Mouse (Mus musculus) layer of hippocampus, postnatal 25 days (tissue): Measurements from ENCODE around the gene Pld4. TPM values are rescaled to one million over a fixed set of nuclear protein-coding genes. Genes with fewer than 3 reads are reported as not detected.

Source experiments
- DNase-seq, 2 experiments: peaks; one replicate each; pipeline ENCODE4 v3.0.0; 2022; ENCODE audit warnings: mixed read lengths in 2 of 2, low spot score in 1 of 2; ENCODE audit errors: extremely low spot score in 1 of 2
- total RNA-seq, 2 experiments: library from RNA; stranded (reverse); gene quantifications; 2 replicates each; pipeline ENCODE4 v1.2.3; 2021

Pld4 gene
- 10 to 100 TPM; 11.1 to 11.9 TPM for total RNA-seq

DNA sequence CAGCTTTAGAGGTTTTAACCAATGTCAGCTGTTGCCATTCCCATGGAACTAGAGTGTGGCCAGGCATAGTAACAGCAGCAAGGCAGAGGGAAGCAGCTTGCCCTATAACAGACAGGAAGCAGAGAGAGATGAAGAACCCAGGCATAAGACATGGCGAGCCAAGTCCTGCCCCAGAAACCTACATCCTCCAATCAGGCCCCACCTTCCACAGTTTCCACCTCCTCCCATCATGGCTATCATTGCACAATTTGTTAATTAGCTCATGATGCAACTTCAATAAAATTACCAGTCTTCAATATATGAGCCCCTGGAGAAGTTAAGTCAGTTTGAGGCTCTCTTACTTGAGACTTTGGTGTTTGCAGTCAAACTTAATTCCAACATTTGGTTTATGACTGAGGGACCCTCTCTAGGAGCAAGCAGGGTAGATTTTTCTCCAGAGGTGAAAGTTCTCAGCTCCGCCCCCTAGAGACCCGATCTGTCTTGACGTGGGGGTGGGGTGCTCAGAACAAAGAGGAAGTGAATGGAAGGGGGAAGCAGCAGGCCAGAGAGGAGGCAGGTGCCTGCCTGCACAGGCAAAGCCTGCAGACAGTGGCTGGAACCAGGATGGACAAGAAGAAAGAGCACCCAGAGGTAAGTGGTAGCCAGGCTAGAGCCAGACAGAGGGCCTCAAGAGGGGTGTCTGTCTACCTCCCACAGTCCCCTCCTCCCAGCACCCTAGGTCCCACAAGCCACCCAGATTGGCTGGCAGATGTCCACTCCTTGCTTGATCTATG is at the start of gene Pld4:
Gene Pld4 (plus strand): TSS at position 502 of the 773 bp plus-strand sequence.
- no peak for DNase-seq

DNA sequence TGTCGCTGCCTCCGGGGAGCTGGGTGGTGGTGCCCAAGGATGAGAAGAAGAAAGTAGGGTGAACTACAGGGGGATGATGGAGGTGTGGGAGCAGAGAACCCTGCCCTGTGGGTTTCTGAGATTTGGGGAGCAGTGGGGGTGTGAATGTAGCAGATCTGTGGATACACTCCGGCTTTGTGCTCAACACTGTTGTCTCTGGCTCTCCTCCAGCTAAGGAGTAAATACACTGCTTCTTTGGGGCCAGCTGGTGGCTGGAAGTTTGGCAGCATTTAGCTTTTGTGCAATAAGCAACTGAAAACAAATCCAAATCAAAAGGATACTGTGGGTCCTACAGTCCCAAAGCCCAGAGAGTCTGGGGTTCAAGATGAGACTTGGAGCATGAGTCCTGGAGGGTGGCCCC is 46.5 kb upstream of the Pld4 start:
- DNase-seq = no peak

DNA sequence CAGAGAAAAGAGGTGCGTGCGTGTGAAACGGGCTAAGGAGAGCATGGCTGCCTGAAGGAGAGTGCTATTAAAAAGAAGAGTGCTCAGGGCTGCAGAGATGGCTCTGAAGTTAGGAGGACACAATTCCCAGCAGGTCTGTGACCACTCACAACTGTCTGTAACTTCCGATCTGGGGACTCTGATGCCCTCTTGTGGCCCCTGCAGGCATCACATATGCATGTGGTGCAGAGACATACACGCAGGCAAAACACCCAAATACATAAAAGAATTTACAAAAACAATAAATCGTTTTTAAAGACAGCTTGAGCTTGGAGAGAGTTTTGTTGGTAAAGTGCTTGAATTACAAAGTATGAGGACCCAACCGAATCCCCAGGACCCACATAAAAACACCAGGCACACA is 43.3 kb upstream of the Pld4 start:
- DNase-seq = peak in 1 of 2 experiments; percentile 53

DNA sequence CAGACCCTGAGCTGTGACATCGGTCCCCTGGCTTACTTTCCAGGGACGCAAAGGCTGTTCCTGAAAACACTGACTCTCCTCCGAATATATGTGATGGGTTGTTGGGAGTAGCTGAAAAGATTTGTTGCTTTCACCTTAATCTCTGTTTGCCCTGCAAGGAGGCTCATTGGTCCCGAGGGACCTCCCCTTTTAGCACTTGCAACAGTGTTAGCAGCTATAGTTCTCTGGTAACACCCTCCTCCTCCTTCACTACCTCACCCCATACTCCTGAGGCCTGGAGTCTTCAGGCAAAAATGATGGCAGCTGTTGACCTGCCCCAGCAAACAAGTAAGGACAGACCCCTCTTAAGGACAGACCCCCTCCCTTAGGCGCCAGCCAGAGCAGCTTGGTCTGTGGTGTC is 41.5 kb upstream of the Pld4 start:
- no peak for DNase-seq

DNA sequence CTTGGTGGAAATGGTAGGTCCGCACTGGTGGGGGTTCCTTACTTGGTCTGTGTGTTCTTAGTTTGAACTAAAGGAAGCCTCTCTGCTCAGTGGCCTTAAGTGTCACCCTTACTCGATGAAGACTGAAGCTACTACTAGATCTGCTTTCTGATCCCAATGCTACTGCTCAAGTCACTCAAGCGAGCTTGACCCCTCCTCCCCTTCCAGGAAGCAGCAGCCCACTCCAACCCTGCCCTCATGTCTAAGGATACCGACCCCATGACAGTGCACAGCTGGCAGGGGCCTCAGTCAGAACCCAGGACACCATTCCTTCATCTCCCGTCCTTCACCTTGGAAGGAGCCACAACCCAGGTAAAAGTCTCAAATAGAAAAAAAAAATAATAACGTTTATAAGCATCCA is 40.2 kb upstream of the Pld4 start, which contains the start of gene Cep170b:
Gene Cep170b (plus strand): TSS at position 240 of the 400 bp plus-strand sequence.
- no peak for DNase-seq

DNA sequence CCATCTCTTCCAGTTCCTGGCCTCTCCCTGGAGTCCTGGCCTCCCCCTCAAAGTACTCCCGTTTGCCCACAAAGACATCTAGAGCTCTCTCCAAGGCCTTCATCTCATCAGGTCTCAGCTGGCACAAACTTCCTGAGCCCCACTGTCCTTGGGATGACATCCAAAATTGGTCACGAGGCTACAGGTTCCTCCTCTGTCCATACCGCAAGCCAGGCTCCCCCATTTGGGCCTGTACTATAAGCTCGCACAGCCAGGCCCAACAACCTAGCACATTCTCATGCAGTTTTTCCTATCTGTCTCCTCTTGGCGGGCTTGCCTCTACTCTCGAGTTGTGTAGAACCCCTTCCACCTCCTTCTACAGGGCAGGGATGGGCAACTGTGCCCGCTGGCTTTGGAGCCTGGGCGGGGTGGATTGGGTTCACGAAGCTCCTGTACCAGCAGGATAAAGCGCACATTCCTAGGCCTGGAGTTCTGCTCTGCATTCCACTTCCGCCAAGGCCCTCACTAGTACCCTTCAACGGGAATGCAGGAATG is 39.5 kb upstream of the Pld4 start:
- no peak for DNase-seq

DNA sequence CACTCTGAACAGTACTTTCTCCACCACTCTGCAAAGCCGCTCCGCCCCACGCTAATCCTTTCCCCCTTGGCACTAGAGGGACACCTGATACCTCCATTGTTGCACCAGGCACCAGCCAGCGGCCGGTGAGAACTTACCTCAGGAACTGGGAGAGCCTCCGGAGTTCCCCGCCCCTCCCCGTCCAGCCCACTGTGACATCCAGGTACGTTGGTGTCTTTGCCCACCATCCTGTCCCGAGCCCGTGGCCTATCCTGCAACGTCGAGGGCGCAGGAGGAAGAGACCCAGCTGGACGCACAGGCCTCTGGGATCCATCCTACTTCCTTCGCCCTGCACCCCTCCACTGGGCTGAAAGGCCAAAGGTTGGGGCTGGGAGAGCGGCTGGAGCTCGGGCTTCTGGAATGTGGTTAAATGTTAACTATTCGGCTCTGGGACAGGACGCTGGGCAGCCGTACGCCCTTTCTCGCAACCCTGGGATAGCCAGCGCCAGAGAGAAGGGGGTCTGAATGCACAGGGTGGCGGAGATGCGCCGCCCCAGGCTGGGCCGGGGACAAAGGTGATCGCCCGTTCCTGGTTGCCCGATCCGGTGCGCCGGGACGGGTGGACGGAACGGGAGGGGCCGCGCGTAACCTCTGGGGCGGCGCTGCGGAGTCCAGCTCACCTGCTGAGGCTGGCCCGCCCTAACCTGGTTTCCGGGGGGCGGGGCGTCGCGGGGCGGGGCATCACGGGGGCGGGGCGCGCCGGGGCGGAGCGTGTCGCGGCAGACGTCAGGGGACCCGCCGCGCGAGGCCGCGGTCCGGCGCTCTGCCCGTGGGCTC is 38.8 kb upstream of the Pld4 start:
- DNase-seq = no peak

DNA sequence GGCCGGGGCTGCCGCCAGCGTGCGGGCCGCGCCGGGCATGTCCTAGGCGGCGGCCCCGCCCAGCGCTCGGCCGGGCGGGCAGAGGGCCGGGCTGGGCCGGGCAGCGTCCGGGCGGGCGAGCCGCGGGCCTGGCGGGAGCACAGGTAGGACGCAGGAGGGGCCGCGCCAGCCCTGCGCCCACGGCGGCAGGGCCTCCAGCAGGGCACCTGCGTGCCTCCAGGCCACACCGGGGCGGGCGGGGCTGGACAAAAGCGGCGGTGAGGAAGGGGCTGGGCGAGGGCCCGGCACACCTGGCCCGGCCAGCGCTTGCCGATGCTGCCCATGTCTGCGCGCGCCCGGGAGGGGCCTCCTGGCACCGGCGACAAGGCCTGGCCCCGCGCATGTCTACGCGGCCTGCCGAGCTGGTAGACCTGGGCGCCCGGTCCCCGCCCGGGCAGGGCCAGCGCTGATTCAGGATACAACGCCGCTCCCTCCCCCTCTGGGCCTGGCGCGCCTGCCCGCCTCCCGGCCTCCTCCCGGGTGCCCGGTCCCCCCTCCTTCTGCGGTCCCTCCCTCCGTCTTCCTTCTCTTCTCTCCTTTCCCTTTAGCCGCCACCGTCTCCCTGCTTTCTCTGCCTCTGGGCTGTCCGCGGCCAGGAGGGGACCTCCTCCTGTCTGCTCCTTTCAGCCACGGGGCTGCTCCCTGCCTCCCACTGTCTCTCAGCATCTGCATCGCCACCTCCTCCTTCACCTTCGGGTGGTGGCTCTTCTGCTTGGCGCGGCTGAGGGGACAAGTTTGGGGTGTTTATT is 38.0 kb upstream of the Pld4 start:
- DNase-seq = no peak

DNA sequence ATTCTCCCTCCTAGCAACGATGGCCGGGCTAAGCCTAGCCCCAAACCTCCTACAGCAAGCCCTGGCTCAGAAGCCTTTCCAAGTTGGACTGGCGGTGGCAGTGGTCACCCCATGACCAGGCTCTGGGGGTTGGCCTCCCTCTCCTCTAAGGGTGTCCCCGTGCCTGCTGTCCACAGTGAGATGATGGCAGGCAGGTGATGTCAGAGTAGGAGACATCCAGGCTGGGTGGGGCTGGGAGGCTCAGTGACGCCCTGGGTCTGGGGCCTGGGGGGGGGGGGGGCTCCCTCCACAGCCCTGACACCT is 37.5 kb upstream of the Pld4 start:
- DNase-seq = no peak

DNA sequence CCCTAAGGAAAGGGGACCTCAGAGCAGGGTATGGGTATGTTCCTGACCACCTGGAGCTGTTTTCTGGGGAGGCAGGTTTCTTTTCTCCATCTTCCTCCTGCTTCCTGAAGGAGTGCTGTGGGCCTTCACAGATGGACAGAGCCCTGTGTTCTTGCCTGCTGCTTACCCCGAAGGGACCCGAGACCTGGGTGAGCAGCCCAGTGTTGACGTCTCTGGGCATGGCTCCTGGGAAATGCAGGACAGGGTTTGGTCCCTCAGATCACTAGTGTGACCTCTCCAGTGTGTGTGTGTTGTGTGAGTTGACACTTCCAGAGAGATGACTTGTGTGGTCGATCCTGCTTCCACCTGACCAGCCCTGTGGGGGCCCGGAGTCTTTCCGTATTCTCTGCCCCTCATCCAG is 37.0 kb upstream of the Pld4 start:
- DNase-seq = no peak

DNA sequence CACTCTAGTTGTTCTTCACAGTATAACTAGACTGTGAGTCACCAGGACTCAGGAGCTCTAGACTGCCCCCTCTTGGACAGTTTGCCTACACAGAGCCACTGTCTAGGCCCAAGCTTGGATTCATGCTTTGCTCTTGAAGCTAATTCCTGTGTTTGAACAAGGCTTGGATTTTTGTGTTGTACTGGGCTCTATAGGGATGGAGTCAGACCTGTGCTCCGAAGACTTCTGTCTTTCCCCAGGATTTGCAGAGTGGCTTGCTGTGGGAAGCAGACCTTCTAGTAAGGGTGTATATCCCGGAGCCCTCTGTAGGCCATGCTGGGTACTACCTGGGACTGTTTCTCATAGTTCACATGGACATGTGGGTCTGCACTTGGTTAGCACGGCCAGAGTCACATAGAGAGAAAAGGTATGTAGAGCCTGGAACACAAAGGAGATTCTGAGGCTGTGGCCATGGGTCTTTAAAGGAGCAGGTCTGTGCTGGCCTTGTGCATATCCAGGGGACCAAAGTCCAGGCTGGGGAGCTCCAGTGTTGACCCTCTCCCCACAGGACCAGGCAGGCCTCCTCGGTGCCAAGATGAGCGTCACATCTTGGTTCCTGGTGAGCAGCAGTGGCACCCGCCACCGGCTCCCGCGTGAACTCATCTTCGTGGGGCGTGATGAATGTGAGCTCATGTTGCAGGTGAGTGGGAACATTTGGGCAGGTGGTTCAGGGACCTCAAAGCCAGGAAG is 36.2 kb upstream of the Pld4 start:
- DNase-seq = peak in 1 of 2 experiments; percentile 75

DNA sequence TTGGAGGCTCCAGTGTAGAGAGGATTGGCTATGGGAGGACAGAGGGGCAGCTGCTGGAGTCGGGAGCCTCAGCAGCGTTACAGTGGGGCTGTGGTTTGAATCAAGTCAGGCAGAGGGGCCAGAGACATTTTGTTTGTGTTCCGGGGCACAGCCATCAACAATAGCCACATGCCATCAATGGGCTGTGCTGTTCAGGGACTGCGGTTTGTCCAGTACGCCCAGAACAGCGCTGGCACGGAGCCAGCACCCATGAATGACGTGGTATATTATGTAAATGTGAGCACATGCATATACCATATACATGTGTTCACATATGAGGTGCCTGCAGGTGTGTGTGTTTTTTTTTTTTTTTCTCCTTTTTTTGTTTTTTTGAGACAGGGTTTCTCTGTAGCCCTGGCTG is 32.7 kb upstream of the Pld4 start:
- no peak for DNase-seq

DNA sequence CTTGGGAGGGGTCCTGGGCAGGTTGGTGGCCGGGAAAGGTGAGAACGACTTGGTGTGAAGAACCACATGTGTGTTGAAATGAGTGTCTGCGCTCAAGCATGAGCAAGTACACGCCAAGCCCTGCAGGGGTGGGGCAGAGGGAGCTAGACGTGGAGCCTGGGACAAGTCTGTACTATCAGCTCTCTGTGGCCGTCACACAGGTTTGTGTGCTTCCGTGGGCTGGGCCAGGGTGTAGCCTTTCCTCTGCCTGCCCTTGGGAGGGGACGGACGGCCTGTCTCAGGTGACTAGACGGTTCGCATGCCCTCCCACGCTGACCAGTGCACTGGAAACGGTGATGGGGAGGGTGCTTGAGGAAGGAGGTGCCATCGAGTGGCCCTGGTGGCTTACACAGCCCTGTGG is 29.6 kb upstream of the Pld4 start:
- no peak for DNase-seq

DNA sequence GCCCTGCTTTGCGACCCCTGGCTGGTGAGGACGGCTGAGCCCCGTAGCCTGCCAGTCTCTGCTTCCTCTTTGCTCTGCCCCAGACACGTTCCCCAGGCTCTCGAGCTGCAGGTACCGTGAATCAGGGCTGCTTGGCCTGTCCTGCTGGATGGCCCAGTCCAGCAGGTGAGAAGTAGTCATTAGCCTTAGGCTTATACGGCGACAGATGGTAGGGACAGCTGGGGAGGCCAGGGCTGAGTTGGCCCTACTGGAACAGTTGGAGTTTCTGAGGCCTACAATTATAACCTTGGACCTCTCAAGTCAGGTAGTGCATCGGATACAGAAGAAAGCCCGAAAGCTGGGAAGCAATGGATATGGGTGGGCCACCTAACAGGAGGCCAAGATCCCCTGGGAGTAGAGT is 27.9 kb upstream of the Pld4 start:
- no peak for DNase-seq

DNA sequence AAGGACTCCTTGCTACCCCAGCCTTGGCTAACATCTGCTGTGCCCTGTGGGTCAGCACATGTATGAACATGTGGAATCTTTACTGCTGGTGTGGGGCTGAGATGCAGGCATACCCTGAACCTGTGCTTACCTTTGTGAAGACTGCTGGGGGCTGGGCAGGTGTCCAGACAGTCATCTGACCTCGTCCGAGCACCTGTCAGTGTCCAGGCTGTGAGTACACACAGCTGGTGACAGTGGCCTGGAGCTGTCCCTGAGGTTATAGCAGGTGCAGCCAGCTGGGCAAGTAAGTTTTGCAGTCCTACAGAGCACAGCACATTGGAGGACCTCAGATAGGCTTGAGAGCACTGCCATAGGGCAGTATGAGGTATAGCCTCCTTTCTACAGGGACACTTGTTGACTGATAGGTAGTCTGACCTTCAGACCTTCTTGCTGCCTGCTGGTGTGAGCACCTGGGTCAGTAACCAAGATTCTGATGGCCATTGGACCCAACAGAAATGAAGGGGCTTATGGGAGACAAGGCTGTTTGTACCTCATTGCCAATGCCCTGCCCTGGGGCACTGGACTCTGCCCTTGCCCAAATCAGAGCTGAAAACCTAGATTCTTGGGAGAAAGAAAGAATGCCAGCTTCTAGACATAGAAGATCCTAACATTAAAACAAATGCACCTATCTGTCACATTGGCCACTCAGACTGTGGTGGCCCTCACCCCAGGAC is 26.2 kb upstream of the Pld4 start:
- DNase-seq = no peak

DNA sequence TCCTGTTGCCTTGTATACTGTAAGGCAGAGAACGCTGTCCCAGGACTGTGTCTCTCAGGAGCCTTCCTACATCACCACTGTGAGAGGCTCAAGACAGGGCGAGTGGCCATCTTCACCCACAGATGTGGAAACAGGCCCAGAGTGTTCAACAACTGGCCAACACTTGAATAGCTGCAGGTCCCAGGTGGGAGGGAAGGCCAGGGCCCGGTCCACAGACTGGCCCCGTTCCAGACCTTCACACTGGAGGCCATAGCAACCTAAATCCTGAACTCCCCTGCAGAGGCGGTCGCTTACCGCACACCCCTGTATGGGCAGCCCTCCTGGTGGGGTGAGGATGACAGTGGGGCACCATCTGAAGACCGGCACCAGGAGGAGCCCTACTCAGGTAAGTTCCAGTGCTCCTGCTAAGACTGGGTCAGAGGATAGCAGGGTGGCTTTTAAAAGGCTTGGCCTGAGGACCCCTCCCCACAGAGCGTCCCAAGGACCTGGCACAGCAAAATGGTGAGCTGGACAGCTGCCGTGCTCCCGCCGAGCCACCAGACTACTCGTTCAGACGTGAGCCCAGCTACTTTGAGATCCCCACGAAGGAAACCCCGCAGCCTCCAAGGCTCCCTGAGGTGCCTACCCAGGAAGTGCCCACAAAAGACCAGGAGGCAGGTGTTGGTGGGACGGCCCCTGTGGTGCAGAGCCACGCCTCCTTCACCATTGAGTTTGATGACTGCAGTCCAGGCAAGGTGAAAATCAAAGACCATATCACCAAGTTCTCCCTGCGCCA is 25.4 kb upstream of the Pld4 start:
- no peak for DNase-seq

DNA sequence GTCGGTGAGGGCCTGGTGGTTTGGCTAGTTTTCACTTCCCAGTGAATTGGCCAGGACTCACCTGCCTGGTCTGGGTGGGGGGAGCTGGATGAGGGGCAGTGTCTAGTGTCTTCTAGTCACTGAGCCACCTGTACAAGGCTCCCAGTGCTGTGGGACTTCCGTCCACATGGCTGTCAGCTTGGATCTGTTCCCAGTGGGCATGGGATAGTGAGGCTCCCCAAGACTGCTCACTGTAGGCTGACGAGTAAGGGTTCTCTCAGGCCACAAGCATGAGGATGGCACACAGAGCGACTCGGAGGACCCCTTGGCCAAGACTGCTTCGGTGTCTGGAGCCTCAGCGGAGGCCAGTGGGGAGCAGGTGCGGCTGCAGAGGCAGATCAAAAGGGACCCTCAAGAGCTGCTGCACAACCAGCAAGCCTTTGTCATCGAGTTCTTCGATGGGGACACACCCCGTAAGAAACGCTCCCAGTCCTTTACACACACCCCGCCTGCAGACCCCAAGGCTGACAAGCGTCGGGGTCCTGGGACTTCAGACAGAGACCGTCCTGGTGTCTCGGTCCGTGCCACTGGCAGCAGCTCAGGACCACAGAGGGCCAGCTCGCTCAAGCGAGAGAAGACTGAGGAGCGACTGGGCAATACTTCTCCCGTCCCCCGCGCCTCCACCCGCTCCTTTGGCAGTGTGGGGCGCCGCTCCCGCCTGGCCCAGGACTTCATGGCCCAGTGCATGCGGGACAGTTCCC is 24.4 kb upstream of the Pld4 start:
- DNase-seq = no peak

DNA sequence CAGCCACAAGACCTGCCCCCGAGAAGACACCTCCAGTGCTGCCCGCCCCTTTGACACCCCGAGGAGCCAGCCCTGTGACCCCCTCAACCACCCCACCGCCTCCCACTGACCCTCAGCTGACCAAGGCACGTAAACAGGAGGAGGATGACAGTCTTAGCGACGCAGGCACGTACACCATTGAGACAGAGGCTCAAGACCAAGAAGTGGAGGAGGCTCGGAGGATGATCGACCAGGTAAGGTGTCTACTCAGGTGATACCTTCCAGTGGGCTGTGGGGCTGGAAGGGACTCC is 23.9 kb upstream of the Pld4 start:
- no peak for DNase-seq
